Mouse (Mus musculus) CH12.LX (cell line): ENCODE results near the gene Strc.

Experiments
- CHD1 ChIP-seq: IDR thresholded peaks from 2 replicates; pipeline ENCODE4 v1.6.1; 2012; ENCODE audit warnings: low read depth, low read length, improper control_type of control experiment, inconsistent platforms
- CTCF ChIP-seq, 2 experiments: IDR thresholded peaks in 1 of 2; conservative IDR thresholded peaks in 1 of 2; 2 replicates each; pipeline ENCODE4 v1.5.1; 2011 to 2012; ENCODE audit warnings: low read depth in 2 of 2, low read length in 2 of 2, improper control_type of control experiment in 1 of 2, inconsistent platforms in 1 of 2, mild to moderate bottlenecking in 1 of 2, moderate library complexity in 1 of 2
- MAX ChIP-seq: IDR thresholded peaks from 2 replicates; pipeline ENCODE4 v1.6.1; 2011; ENCODE audit warnings: low read length, improper control_type of control experiment
- MAZ ChIP-seq: IDR thresholded peaks from 2 replicates; pipeline ENCODE4 v1.6.1; 2012; ENCODE audit warnings: low read depth, mild to moderate bottlenecking, inconsistent platforms, low read length, improper control_type of control experiment, moderate library complexity
- POLR2A ChIP-seq: IDR thresholded peaks from 2 replicates; pipeline ENCODE4 v1.6.1; 2011; ENCODE audit warnings: low read depth, mild to moderate bottlenecking, improper control_type of control experiment, low read length
- ZMIZ1 ChIP-seq: IDR thresholded peaks from 2 replicates; pipeline ENCODE4 v1.6.1; 2012; ENCODE audit warnings: low read depth, mild to moderate bottlenecking, inconsistent platforms, low read length, improper control_type of control experiment
- ZNF384 ChIP-seq: IDR thresholded peaks from 2 replicates; pipeline ENCODE4 v1.6.1; 2012; ENCODE audit warnings: low read depth, low read length, improper control_type of control experiment, inconsistent platforms

DNA sequence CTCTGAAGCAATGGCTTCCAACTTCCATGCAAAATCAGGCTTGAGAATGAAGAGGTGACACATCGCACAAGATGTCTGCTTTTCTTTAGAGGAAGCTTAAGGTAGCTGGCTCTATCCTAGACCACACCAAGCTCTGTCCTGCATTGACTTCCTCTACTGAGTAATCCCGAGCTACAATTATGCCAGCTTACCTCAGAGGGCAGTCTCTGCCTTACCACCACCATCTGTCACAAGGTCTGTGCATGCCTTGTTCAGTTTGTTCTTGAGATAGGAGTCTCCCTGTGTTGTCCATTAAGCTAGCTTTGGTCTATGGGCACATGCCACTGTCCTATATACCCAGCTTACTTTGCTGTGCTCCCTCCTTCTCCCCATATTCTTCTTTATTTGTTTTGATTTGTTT is 57.5 kb downstream of the Strc start:
- TF ChIP-seq CTCF (conservative IDR thresholded peaks at IDR 0.05 in 1 of 2, IDR thresholded peaks at IDR 0.05 in 1 of 2; ENCODE audit: low read depth in 2 of 2, low read length in 2 of 2) (no peak), ZMIZ1 (no peak), MAZ (no peak), MAX (no peak), ZNF384 (no peak), POLR2A (no peak), CHD1 (no peak)
